Mouse (Mus musculus) spleen, postnatal 4 days (tissue): ENCODE results near the gene Katna1.
A peak's percentile ranks its signal among the peaks of the same experiment; 100 is the strongest.

ENCODE experiments used
- DNase-seq, 2 experiments: peaks; one replicate each; pipeline ENCODE4 v3.0.0; 2022; ENCODE audit warnings: low spot score in 2 of 2

The Katna1 gene

GRCm38 (mm10) chr10:7725751-7726500 lies at the start of gene Katna1:
Gene Katna1, plus strand, starts transcription at chr10:7726000.
- DNase-seq: peak; percentile 95 to 98

GRCm38 (mm10) chr10:7680731-7681301 lies 45.0 kb upstream of the Katna1 start, which contains the start of the genes Pcmt1 and Lats1:
Gene Pcmt1, minus strand, starts transcription at chr10:7681136.
Gene Lats1, plus strand, starts transcription at chr10:7681214.
- peak; percentile 83 to 94 for DNase-seq

- peak; percentile 64 to 86 for DNase-seq
Measured at GRCm38 (mm10) chr10:7681343-7682025, 44.3 kb upstream of the Katna1 start.

GRCm38 (mm10) chr10:7682249-7682648 lies 43.6 kb upstream of the Katna1 start:
- no peak for DNase-seq

- no peak for DNase-seq
Measured at GRCm38 (mm10) chr10:7686902-7687301, 38.9 kb upstream of the Katna1 start.

GRCm38 (mm10) chr10:7695286-7695685 lies 30.5 kb upstream of the Katna1 start:
- DNase-seq: no peak

GRCm38 (mm10) chr10:7700120-7700519 lies 25.7 kb upstream of the Katna1 start:
- peak in 1 of 2 experiments; percentile 32 for DNase-seq

GRCm38 (mm10) chr10:7702586-7702985 lies 23.2 kb upstream of the Katna1 start:
- peak in 1 of 2 experiments; percentile 49 for DNase-seq

- DNase-seq: peak in 1 of 2 experiments; percentile 36
Measured at GRCm38 (mm10) chr10:7710121-7710520, 15.7 kb upstream of the Katna1 start.

GRCm38 (mm10) chr10:7712506-7712905 lies 13.3 kb upstream of the Katna1 start:
- DNase-seq: no peak

GRCm38 (mm10) chr10:7715056-7715455 lies 10.7 kb upstream of the Katna1 start:
- DNase-seq: peak in 1 of 2 experiments; percentile 45

GRCm38 (mm10) chr10:7726501-7726812 lies 657 bp downstream of the Katna1 start:
- DNase-seq: peak in 1 of 2 experiments; percentile 55

GRCm38 (mm10) chr10:7727011-7727410 lies 1.2 kb downstream of the Katna1 start:
- peak in 1 of 2 experiments; percentile 24 for DNase-seq

- no peak for DNase-seq
Measured at GRCm38 (mm10) chr10:7731582-7731981, 5.8 kb downstream of the Katna1 start.

- DNase-seq: peak in 1 of 2 experiments; percentile 33
Measured at GRCm38 (mm10) chr10:7737122-7737521, 11.3 kb downstream of the Katna1 start.

GRCm38 (mm10) chr10:7737914-7738313 lies 12.1 kb downstream of the Katna1 start:
- DNase-seq: peak in 1 of 2 experiments; percentile 38

- DNase-seq: peak in 1 of 2 experiments; percentile 29
Measured at GRCm38 (mm10) chr10:7745528-7745927, 19.7 kb downstream of the Katna1 start.

GRCm38 (mm10) chr10:7748752-7749151 lies 23.0 kb downstream of the Katna1 start:
- peak in 1 of 2 experiments; percentile 22 for DNase-seq

GRCm38 (mm10) chr10:7757544-7757943 lies 31.7 kb downstream of the Katna1 start:
- DNase-seq: no peak

GRCm38 (mm10) chr10:7772346-7772745 lies 46.5 kb downstream of the Katna1 start:
- DNase-seq: no peak

GRCm38 (mm10) chr10:7772769-7773168 lies 47.0 kb downstream of the Katna1 start:
- DNase-seq: no peak

- DNase-seq: peak in 1 of 2 experiments; percentile 44
Measured at GRCm38 (mm10) chr10:7775421-7775820, 49.6 kb downstream of the Katna1 start.
